Comparison of ENCODE assay signal across 7 mouse cellular contexts in the genomic region with DNA sequence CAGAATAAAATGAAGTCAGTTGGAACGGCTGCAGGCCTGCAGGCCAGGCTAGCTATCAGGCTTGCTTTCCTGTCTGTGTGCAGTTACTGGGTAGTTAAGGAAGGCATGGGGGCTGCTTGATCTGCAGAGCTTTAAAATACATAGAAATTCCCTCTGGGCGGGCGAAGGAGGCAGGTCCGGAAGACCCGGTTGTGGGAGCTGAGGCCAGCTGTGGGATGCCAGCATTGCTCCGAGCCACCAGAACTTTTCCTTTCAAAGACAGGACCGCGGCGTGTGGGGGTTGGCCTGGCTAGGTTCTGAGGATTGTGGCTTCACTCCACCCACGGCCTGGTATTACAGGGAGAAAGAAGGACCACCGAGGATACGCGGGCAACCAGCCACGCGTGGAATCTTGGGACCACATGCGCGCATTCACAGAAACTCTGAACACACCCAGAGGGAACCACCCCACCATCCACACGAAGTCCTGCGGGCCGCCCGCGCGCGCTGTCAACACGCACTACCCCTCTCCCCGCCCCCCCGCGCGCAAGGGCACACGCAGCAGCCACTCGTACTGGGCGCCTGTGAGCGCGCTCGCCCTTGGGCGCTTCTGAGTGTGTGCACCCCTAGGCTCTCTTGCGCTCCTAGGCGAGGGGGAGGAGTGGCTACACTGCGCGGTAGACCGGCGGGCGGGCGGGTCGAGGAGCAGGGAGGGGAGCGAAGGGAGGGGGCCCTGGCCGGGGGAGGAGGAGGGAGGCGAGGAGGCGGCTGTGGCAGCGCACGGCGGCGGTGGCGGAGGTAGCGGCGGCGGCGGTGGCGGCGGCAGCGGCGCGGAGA. TPM values are rescaled to one million over a fixed set of nuclear protein-coding genes. Genes with fewer than 3 reads are reported as not detected.
DNase-seq lines count a peak whose midpoint lies in the region; ATAC-seq and TF ChIP-seq lines count a peak whose summit lies in the region.

Gene Pde1b, plus strand, starts transcription at position 600 of the 816 bp plus-strand sequence.

- H3K4me1 ChIP-seq in cortical plate, adult 2 months (ENCODE audit: control insufficient read depth, insufficient read depth, low read length): peaks cover 4% of the 10 kb centered on the region; the same call in 1 of the 2 replicates
- H3K4me1 ChIP-seq in heart, embryonic 10.5 days: peaks cover 21% of the 10 kb centered on the region
- H3K4me1 ChIP-seq in limb, embryonic 14.5 days (ENCODE audit: control insufficient read depth, insufficient read depth, low read length): peaks cover 9% of the 10 kb centered on the region; the same call in 1 of the 2 replicates
- peaks cover 38% of the 10 kb centered on the region for H3K4me1 ChIP-seq in midbrain, embryonic 14.5 days (ENCODE audit: control insufficient read depth, insufficient read depth, low read length)

- peak; percentile 42; the same call in 1 of the 2 replicates for TF ChIP-seq POLR2A in cortical plate, adult 2 months (IDR thresholded peaks at IDR 0.05; ENCODE audit: extremely low read depth, insufficient read depth, low read length)
- no peak for TF ChIP-seq POLR2A in limb, embryonic 14.5 days (IDR thresholded peaks at IDR 0.05; ENCODE audit: borderline replicate concordance, extremely low read depth, insufficient read depth, insufficient read length)

- H3K9ac ChIP-seq in limb, embryonic 14.5 days (ENCODE audit: low read depth, low read length, severe bottlenecking): peak within 1 kb of the TSS; percentile 58
- H3K9ac ChIP-seq in midbrain, embryonic 14.5 days (replicated peaks; ENCODE audit: low read length): peak within 1 kb of the TSS; percentile 91

- TF ChIP-seq CTCF in cortical plate, adult 2 months (IDR thresholded peaks at IDR 0.05; ENCODE audit: extremely low read depth, insufficient read depth, low read length): no peak

- no peaks in the 10 kb centered on the region for H3K9me3 ChIP-seq in heart, embryonic 10.5 days
- no peaks in the 10 kb centered on the region for H3K9me3 ChIP-seq in limb, embryonic 14.5 days (ENCODE audit: control insufficient read depth, low read length)
- no peaks in the 10 kb centered on the region for H3K9me3 ChIP-seq in midbrain, embryonic 14.5 days (ENCODE audit: control insufficient read depth, low read length)

- peak; percentile 81 for DNase-seq in adrenal gland, postnatal 10 days
- peak; percentile 79 for DNase-seq in heart, embryonic 10.5 days (ENCODE audit: low spot score)
- peak; percentile 28 for DNase-seq in kidney, adult 9 months
- DNase-seq in limb, embryonic 14.5 days (ENCODE audit: low spot score): peak; percentile 44
- peak; percentile 84 for DNase-seq in midbrain, embryonic 14.5 days
- peak; percentile 45 to 47 for DNase-seq in spleen, postnatal 36 days (ENCODE audit: low spot score in 2 of 2)

- no peaks in the 10 kb centered on the region for H3K36me3 ChIP-seq in heart, embryonic 10.5 days
- no peaks in the 10 kb centered on the region for H3K36me3 ChIP-seq in limb, embryonic 14.5 days (ENCODE audit: control insufficient read depth, insufficient read depth, low read length)
- H3K36me3 ChIP-seq in midbrain, embryonic 14.5 days (ENCODE audit: control insufficient read depth, insufficient read depth, low read length): no peaks in the 10 kb centered on the region

- ATAC-seq in limb, embryonic 14.5 days (ENCODE audit: low FRiP score, low read depth): peak; percentile 82
- peak; percentile 89 for ATAC-seq in midbrain, embryonic 14.5 days (ENCODE audit: low FRiP score, low TSS enrichment)

- peak within 1 kb of the TSS; percentile 72 for H3K4me3 ChIP-seq in cortical plate, adult 2 months (ENCODE audit: insufficient read depth, low read length)
- peak within 1 kb of the TSS; percentile 68 for H3K4me3 ChIP-seq in heart, embryonic 10.5 days
- H3K4me3 ChIP-seq in limb, embryonic 14.5 days (replicated peaks; ENCODE audit: low read length): peak within 1 kb of the TSS; percentile 55
- H3K4me3 ChIP-seq in midbrain, embryonic 14.5 days (replicated peaks; ENCODE audit: low read depth, low read length): peak within 1 kb of the TSS; percentile 73

- H3K27me3 ChIP-seq in heart, embryonic 10.5 days (ENCODE audit: insufficient read depth, poor library complexity, severe bottlenecking): peaks cover 53% of the 10 kb centered on the region
- peaks cover 16% of the 10 kb centered on the region for H3K27me3 ChIP-seq in limb, embryonic 14.5 days (ENCODE audit: control insufficient read depth, insufficient read depth, low read length)
- no peaks in the 10 kb centered on the region for H3K27me3 ChIP-seq in midbrain, embryonic 14.5 days (ENCODE audit: control insufficient read depth, insufficient read depth, low read length)

- peak within 1 kb of the TSS; percentile 92 for H3K4me2 ChIP-seq in limb, embryonic 14.5 days (replicated peaks; ENCODE audit: low read depth, low read length, severe bottlenecking)
- H3K4me2 ChIP-seq in midbrain, embryonic 14.5 days (ENCODE audit: low read length): peak within 1 kb of the TSS; percentile 87

- H3K27ac ChIP-seq in cortical plate, adult 2 months (ENCODE audit: insufficient read depth, low read length): peak within 1 kb of the TSS; percentile 92
- H3K27ac ChIP-seq in heart, embryonic 10.5 days: peak within 1 kb of the TSS; percentile 76
- H3K27ac ChIP-seq in limb, embryonic 14.5 days (replicated peaks; ENCODE audit: low read depth, low read length): 0 out of 2 replicates have a peak within 1 kb of the TSS, but pooled peaks have one; percentile 26
- H3K27ac ChIP-seq in midbrain, embryonic 14.5 days (replicated peaks; ENCODE audit: low read depth, low read length): peak within 1 kb of the TSS; percentile 86

- under 1% methylated on average over 58 of the region's 63 CpGs for WGBS in heart, embryonic 10.5 days
- under 1% methylated on average over 39 of the region's 63 CpGs for WGBS in limb, embryonic 14.5 days
- under 1% methylated on average over 62 of the region's 63 CpGs for WGBS in midbrain, embryonic 14.5 days

RNA-seq across cellular contexts. Expression of gene Pde1b, which starts in this region (rescaled TPM):
- total RNA-seq in adrenal gland, postnatal 10 days (2021): 1 to 10 TPM; 5.6 to 9.4 TPM
- polyA plus RNA-seq in cortical plate, adult 2 months (2012; rRNA removed): 129 and 208 TPM in 2 replicates
- 3.8 and 4.4 TPM in 2 replicates for polyA plus RNA-seq in heart, embryonic 10.5 days (2016; fragmentation: Nextera tagmentation; extraction: Ambion mirVana)
- 6.9 and 7.1 TPM in 2 replicates for polyA plus RNA-seq in limb, embryonic 14.5 days (2012; rRNA removed)
- polyA plus RNA-seq in limb, embryonic 14.5 days (2014; fragmentation: Nextera tagmentation; extraction: Ambion mirVana): 4.4 TPM in 2 replicates
- 81.6 and 90.8 TPM in 2 replicates for polyA plus RNA-seq in midbrain, embryonic 14.5 days (2014; fragmentation: Nextera tagmentation; extraction: Ambion mirVana)

Comparison
In these comparisons a context has a peak if more than half of its experiments do, and no peak if none do; other contexts are left out.
1. Peak in every context shown above with its lines: DNase-seq, ATAC-seq, H3K4me3 ChIP-seq and H3K27ac ChIP-seq.
2. RNA of gene Pde1b (polyA plus RNA-seq): 129 to 208 TPM in cortical plate, adult 2 months and 81.6 to 90.8 TPM in midbrain, embryonic 14.5 days; 4.4 to 7.1 TPM in limb, embryonic 14.5 days and 3.8 to 4.4 TPM in heart, embryonic 10.5 days; every median in the first group is over 10 times any median in the second.
3. DNase-seq: peak in every context shown above with its lines; median percentile 84 in midbrain, embryonic 14.5 days; 81 in adrenal gland, postnatal 10 days; 79 in heart, embryonic 10.5 days; 46 in spleen, postnatal 36 days; 44 in limb, embryonic 14.5 days; 28 in kidney, adult 9 months.
4. H3K27ac ChIP-seq: peak in every context shown above with its lines; median percentile 92 in cortical plate, adult 2 months; 86 in midbrain, embryonic 14.5 days; 76 in heart, embryonic 10.5 days; 26 in limb, embryonic 14.5 days.